In the genomic region with DNA sequence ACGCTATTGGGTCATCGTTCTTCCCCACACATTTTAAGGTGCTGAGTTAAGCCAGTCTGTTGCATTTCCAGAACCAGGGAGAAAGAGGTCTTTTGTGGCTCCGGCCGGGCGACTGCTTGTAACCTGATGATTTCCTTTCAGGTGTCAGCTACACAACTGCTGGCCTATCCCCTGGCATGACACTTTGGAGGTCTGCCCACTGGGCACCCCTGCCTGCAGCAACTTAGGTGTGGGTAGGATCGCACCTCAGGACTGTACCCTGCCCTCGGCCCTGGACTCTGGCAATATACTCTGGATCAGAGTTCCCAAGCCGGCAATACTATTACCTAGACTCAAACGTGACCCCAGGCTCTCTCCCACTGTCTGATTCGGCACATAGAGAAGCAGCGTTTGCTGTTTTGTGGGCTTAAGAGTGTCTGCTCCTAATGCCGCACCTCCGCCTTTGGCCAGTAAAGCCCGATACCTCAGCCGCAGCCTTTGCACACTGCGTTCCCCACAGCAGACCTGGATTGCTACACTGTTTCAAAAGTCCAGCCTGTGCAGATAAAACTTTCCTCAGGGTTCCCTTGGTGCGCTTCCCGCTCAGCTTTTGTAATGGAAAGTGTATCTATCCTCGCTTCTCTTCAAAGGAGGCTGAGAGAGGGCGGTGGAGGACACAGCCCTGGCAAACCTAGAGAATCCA, we compare ENCODE assay signal across 24 mouse cellular contexts. TPM values are rescaled to one million over a fixed set of nuclear protein-coding genes. Genes with fewer than 3 reads are reported as not detected.
DNase-seq lines count a peak whose midpoint lies in the region; ATAC-seq and TF ChIP-seq lines count a peak whose summit lies in the region.
"Had no signal": no experiment of that assay in that cellular context is flagged by ENCODE, and none has a peak within 500 bp of the region (broad histone marks: within the 10 kb centered on the region; RNA-seq: fewer than 3 reads in every experiment).

No protein-coding gene starts in this region.

- no peak for ATAC-seq in embryonic facial prominence, embryonic 13.5 days (ENCODE audit: insufficient number of reproducible peaks, insufficient read depth, low FRiP score, low TSS enrichment, low read depth)
- no peak for ATAC-seq in kidney, embryonic 15.5 days (replicated peaks; ENCODE audit: low FRiP score)
- ATAC-seq in stomach, postnatal 0 days (ENCODE audit: low FRiP score, low TSS enrichment) = no peak
- ATAC-seq in megakaryocyte progenitor cell, adult 5-6 weeks (replicated peaks; ENCODE audit: poor library complexity) = no peak
- ATAC-seq: forebrain, embryonic 13.5 days; hindbrain, embryonic 16.5 days; intestine, embryonic 16.5 days; midbrain, embryonic 13.5 days had no signal

- H3K9ac ChIP-seq in embryonic facial prominence, embryonic 13.5 days = no peak overlapping the region
- no peak overlapping the region for H3K9ac ChIP-seq in kidney, embryonic 15.5 days
- no peak overlapping the region for H3K9ac ChIP-seq in stomach, postnatal 0 days (ENCODE audit: low read length)
- H3K9ac ChIP-seq: forebrain, embryonic 13.5 days; heart, embryonic 13.5 days; limb, embryonic 12.5 days; liver, embryonic 14.5 days; midbrain, embryonic 13.5 days; neural tube, embryonic 12.5 days had no signal

- 0 out of 2 replicates have a peak overlapping the region, but pooled peaks have one; percentile 1 for H3K4me3 ChIP-seq in embryonic facial prominence, embryonic 13.5 days
- no peak overlapping the region for H3K4me3 ChIP-seq in embryonic facial prominence, embryonic 10.5 days
- no peak overlapping the region for H3K4me3 ChIP-seq in kidney, embryonic 15.5 days (replicated peaks)
- H3K4me3 ChIP-seq in stomach, postnatal 0 days (ENCODE audit: low read depth, low read length) = no peak overlapping the region
- H3K4me3 ChIP-seq: erythroblast, embryonic 14.5 days; forebrain, embryonic 13.5 days; heart, embryonic 13.5 days; left cerebral cortex, adult 2 months; limb, embryonic 12.5 days; midbrain, embryonic 13.5 days; neural tube, embryonic 12.5 days had no signal

- H3K27me3 ChIP-seq in embryonic facial prominence, embryonic 13.5 days = peaks cover 27% of the 10 kb centered on the region
- peaks cover 26% of the 10 kb centered on the region for H3K27me3 ChIP-seq in embryonic facial prominence, embryonic 10.5 days (replicated peaks; ENCODE audit: low read depth, poor library complexity, severe bottlenecking)
- peaks cover 29% of the 10 kb centered on the region for H3K27me3 ChIP-seq in kidney, embryonic 15.5 days
- H3K27me3 ChIP-seq in stomach, postnatal 0 days (ENCODE audit: control insufficient read depth, insufficient read depth, low read length) = no peaks in the 10 kb centered on the region

- no peaks in the 10 kb centered on the region for H3K9me3 ChIP-seq in embryonic facial prominence, embryonic 13.5 days
- H3K9me3 ChIP-seq in embryonic facial prominence, embryonic 10.5 days = no peaks in the 10 kb centered on the region
- no peaks in the 10 kb centered on the region for H3K9me3 ChIP-seq in kidney, embryonic 15.5 days (replicated peaks)
- no peaks in the 10 kb centered on the region for H3K9me3 ChIP-seq in stomach, postnatal 0 days (ENCODE audit: control insufficient read depth, low read length)
- H3K9me3 ChIP-seq: forebrain, embryonic 13.5 days; heart, embryonic 13.5 days; limb, embryonic 12.5 days; midbrain, embryonic 13.5 days; neural tube, embryonic 12.5 days had no signal

- TF ChIP-seq CTCF in stomach, postnatal 0 days (IDR thresholded peaks at IDR 0.05; ENCODE audit: low read depth) = no peak

- no peaks in the 10 kb centered on the region for H3K4me1 ChIP-seq in embryonic facial prominence, embryonic 13.5 days
- H3K4me1 ChIP-seq in embryonic facial prominence, embryonic 10.5 days = no peaks in the 10 kb centered on the region
- H3K4me1 ChIP-seq in kidney, embryonic 15.5 days = no peaks in the 10 kb centered on the region
- no peaks in the 10 kb centered on the region for H3K4me1 ChIP-seq in stomach, postnatal 0 days (replicated peaks; ENCODE audit: control insufficient read depth, insufficient read depth)
- H3K4me1 ChIP-seq: forebrain, embryonic 13.5 days; heart, embryonic 13.5 days; limb, embryonic 12.5 days; midbrain, embryonic 13.5 days; neural tube, embryonic 12.5 days had no signal

- H3K36me3 ChIP-seq in embryonic facial prominence, embryonic 13.5 days = no peaks in the 10 kb centered on the region
- no peaks in the 10 kb centered on the region for H3K36me3 ChIP-seq in embryonic facial prominence, embryonic 10.5 days (replicated peaks)
- no peaks in the 10 kb centered on the region for H3K36me3 ChIP-seq in kidney, embryonic 15.5 days
- H3K36me3 ChIP-seq in stomach, postnatal 0 days (ENCODE audit: control insufficient read depth, insufficient read depth, low read length) = no peaks in the 10 kb centered on the region
- H3K36me3 ChIP-seq: heart, embryonic 13.5 days; limb, embryonic 12.5 days; midbrain, embryonic 13.5 days; neural tube, embryonic 12.5 days had no signal

- TF ChIP-seq EP300 in stomach, postnatal 0 days (optimal IDR thresholded peaks at IDR 0.05) = no peak

- no peak for DNase-seq in embryonic facial prominence, embryonic 10.5 days (ENCODE audit: low spot score)
- peak; percentile 31 for DNase-seq in kidney, adult 18-20 months
- peak; percentile 48 for DNase-seq in ES-CJ7 (ENCODE audit: low read depth, low spot score)
- peak; percentile 58 to 72 for DNase-seq in kidney, postnatal 36 days
- no peak for DNase-seq in stomach, postnatal 0 days (ENCODE audit: low spot score)
- DNase-seq: adrenal gland, postnatal 36 days; cerebellum, adult 11-12 months; gastrocnemius, postnatal 10 days; right cerebral cortex, adult 18-20 months; thymus, postnatal 36 days had no signal

- no peak overlapping the region for H3K27ac ChIP-seq in embryonic facial prominence, embryonic 13.5 days
- H3K27ac ChIP-seq in embryonic facial prominence, embryonic 10.5 days (replicated peaks) = no peak overlapping the region
- H3K27ac ChIP-seq in kidney, embryonic 15.5 days = no peak overlapping the region
- no peak overlapping the region for H3K27ac ChIP-seq in stomach, postnatal 0 days (replicated peaks)
- H3K27ac ChIP-seq: forebrain, embryonic 13.5 days; heart, embryonic 13.5 days; left cerebral cortex, adult 2 months; limb, embryonic 12.5 days; liver, embryonic 14.5 days; macrophage; midbrain, embryonic 13.5 days; neural tube, embryonic 12.5 days had no signal

- 41% methylated on average over 20 of the region's 20 CpGs for WGBS in embryonic facial prominence, embryonic 13.5 days
- 50% methylated on average over 20 of the region's 20 CpGs for WGBS in embryonic facial prominence, embryonic 10.5 days
- WGBS in kidney, embryonic 15.5 days = 53% methylated on average over 20 of the region's 20 CpGs
- 57% methylated on average over 20 of the region's 20 CpGs for WGBS in stomach, postnatal 0 days

- H3K4me2 ChIP-seq in embryonic facial prominence, embryonic 13.5 days = no peak overlapping the region
- H3K4me2 ChIP-seq in kidney, embryonic 15.5 days = no peak overlapping the region
- H3K4me2 ChIP-seq in stomach, postnatal 0 days (replicated peaks; ENCODE audit: low read depth) = no peak overlapping the region
- H3K4me2 ChIP-seq: forebrain, embryonic 13.5 days; heart, embryonic 13.5 days; limb, embryonic 12.5 days; midbrain, embryonic 13.5 days; neural tube, embryonic 12.5 days had no signal

RNA-seq across cellular contexts. Expression of gene Mdm1, which starts 12.5 kb away (rescaled TPM):
- 39.6 and 40.8 TPM in 2 replicates for polyA plus RNA-seq in embryonic facial prominence, embryonic 13.5 days (2015; fragmentation: Nextera tagmentation; extraction: Ambion mirVana)
- polyA plus RNA-seq in embryonic facial prominence, embryonic 10.5 days (2016; fragmentation: Nextera tagmentation; extraction: Ambion mirVana) = 56.7 and 58.0 TPM in 2 replicates
- 29.3 and 29.8 TPM in 2 replicates for polyA plus RNA-seq in kidney, embryonic 15.5 days (2015; fragmentation: Nextera tagmentation; extraction: Ambion mirVana)
- 4.5 and 5.3 TPM in 2 replicates for polyA plus RNA-seq in stomach, postnatal 0 days (2015; fragmentation: Nextera tagmentation; extraction: Ambion mirVana)
- 10.2 and 13.4 TPM in 2 replicates for total RNA-seq in megakaryocyte progenitor cell, adult 5-6 weeks (2015)
- total RNA-seq in megakaryocyte progenitor cell, adult 5-6 weeks (2017) = 35.6 and 35.9 TPM in 2 replicates

Comparison
In these comparisons a context has a peak if more than half of its experiments do, and no peak if none do; other contexts are left out.
1. DNase-seq: peak in kidney, adult 18-20 months (single experiment), ES-CJ7 (single experiment) and kidney, postnatal 36 days (2 of 2); none in embryonic facial prominence, embryonic 10.5 days (single experiment) and stomach, postnatal 0 days (single experiment).